Mouse (Mus musculus) heart, postnatal 0 days (tissue): ENCODE data around the gene Ubb.

Experiments used
- CTCF ChIP-seq: IDR thresholded peaks from 2 replicates; pipeline ENCODE4 v1.5.1; 2016; ENCODE audit warnings: antibody characterized with exemption, control low read depth, low read depth
- EP300 ChIP-seq: IDR thresholded peaks from 2 replicates; pipeline ENCODE4 v1.6.1; 2016; ENCODE audit warnings: antibody characterized with exemption, low read depth

GRCm38 (mm10) chr11:62541581-62541980 lies 9.4 kb upstream of the Ubb start:
- TF ChIP-seq EP300 (no peak), CTCF (no peak)
